In genomic region chr1:56833307-56833706, GRCm38 (mm10) we compare ENCODE assay signal across 10 mouse cellular contexts.
DNase-seq lines count a peak whose midpoint lies in the region; ATAC-seq lines count a peak whose summit lies in the region.
"Had no signal": no experiment of that assay in that cellular context is flagged by ENCODE, and none has a peak within 500 bp of the region (broad histone marks: within the 10 kb centered on the region; RNA-seq: fewer than 3 reads in every experiment).

No protein-coding gene starts in this region.

- peak overlapping the region; percentile 44; the same call in 1 of the 2 replicates for H3K27ac ChIP-seq in hindbrain, embryonic 16.5 days (ENCODE audit: low read depth, low read length)
- H3K27ac ChIP-seq in midbrain, embryonic 14.5 days (replicated peaks; ENCODE audit: low read depth, low read length), result peak overlapping the region; percentile 66
- H3K27ac ChIP-seq in heart, embryonic 12.5 days (ENCODE audit: poor library complexity, severe bottlenecking), result no peak overlapping the region
- no peak overlapping the region for H3K27ac ChIP-seq in heart, embryonic 10.5 days
- H3K27ac ChIP-seq: limb, embryonic 15.5 days had no signal

- H3K27me3 ChIP-seq in hindbrain, embryonic 16.5 days (replicated peaks; ENCODE audit: control insufficient read depth, insufficient read depth, low read length), result no peaks in the 10 kb centered on the region
- no peaks in the 10 kb centered on the region for H3K27me3 ChIP-seq in midbrain, embryonic 14.5 days (ENCODE audit: control insufficient read depth, insufficient read depth, low read length)
- H3K27me3 ChIP-seq in heart, embryonic 12.5 days (replicated peaks), result no peaks in the 10 kb centered on the region
- H3K27me3 ChIP-seq in heart, embryonic 10.5 days (ENCODE audit: insufficient read depth, poor library complexity, severe bottlenecking), result no peaks in the 10 kb centered on the region
- H3K27me3 ChIP-seq: limb, embryonic 15.5 days had no signal

- DNase-seq in B cell, adult 2 months, result peak; percentile 40 to 42
- peak; percentile 26 for DNase-seq in embryo, embryonic 11.5 days (ENCODE audit: low read depth, low spot score)
- DNase-seq in midbrain, embryonic 14.5 days, result peak; percentile 80
- no peak for DNase-seq in frontal cortex, postnatal 36 days (ENCODE audit: low spot score in 2 of 2)
- DNase-seq in left cerebral cortex, postnatal 14 days (ENCODE audit: low spot score in 2 of 2), result no peak
- no peak for DNase-seq in heart, embryonic 10.5 days (ENCODE audit: low spot score)

- peak overlapping the region; percentile 27; the same call in 1 of the 2 replicates for H3K4me2 ChIP-seq in hindbrain, embryonic 16.5 days (ENCODE audit: low read length)
- peak overlapping the region; percentile 37 for H3K4me2 ChIP-seq in midbrain, embryonic 14.5 days (ENCODE audit: low read length)
- H3K4me2 ChIP-seq in heart, embryonic 12.5 days, result no peak overlapping the region
- H3K4me2 ChIP-seq: limb, embryonic 15.5 days had no signal

- peaks cover 14% of the 10 kb centered on the region; the same call in 1 of the 2 replicates for H3K4me1 ChIP-seq in hindbrain, embryonic 16.5 days (ENCODE audit: control insufficient read depth, insufficient read depth, low read depth, low read length)
- H3K4me1 ChIP-seq in midbrain, embryonic 14.5 days (ENCODE audit: control insufficient read depth, insufficient read depth, low read length), result peaks cover 28% of the 10 kb centered on the region
- H3K4me1 ChIP-seq in heart, embryonic 12.5 days (replicated peaks), result no peaks in the 10 kb centered on the region
- H3K4me1 ChIP-seq in heart, embryonic 10.5 days, result no peaks in the 10 kb centered on the region

- intact Hi-C loops in left cerebral cortex, postnatal 14 days (cut with DNase I), result no loop called here

- peak; percentile 87 for ATAC-seq in hindbrain, embryonic 16.5 days
- ATAC-seq in midbrain, embryonic 14.5 days (ENCODE audit: low FRiP score, low TSS enrichment), result peak; percentile 82
- ATAC-seq in heart, embryonic 12.5 days (ENCODE audit: insufficient number of reproducible peaks, low FRiP score), result no peak

- H3K9ac ChIP-seq in hindbrain, embryonic 16.5 days (ENCODE audit: low read depth, low read length), result no peak overlapping the region
- no peak overlapping the region; the same call in 1 of the 2 replicates for H3K9ac ChIP-seq in midbrain, embryonic 14.5 days (replicated peaks; ENCODE audit: low read length)
- no peak overlapping the region for H3K9ac ChIP-seq in heart, embryonic 12.5 days
- H3K9ac ChIP-seq: limb, embryonic 15.5 days had no signal

- 5% methylated on average over 6 of the region's 6 CpGs for WGBS in hindbrain, embryonic 16.5 days
- under 1% methylated on average over 6 of the region's 6 CpGs for WGBS in midbrain, embryonic 14.5 days
- WGBS in heart, embryonic 12.5 days, result 69% methylated on average over 6 of the region's 6 CpGs
- 77% methylated on average over 6 of the region's 6 CpGs for WGBS in heart, embryonic 10.5 days

- H3K36me3 ChIP-seq in hindbrain, embryonic 16.5 days (ENCODE audit: control insufficient read depth, insufficient read depth, low read length), result no peaks in the 10 kb centered on the region
- H3K36me3 ChIP-seq in midbrain, embryonic 14.5 days (ENCODE audit: control insufficient read depth, insufficient read depth, low read length), result no peaks in the 10 kb centered on the region
- no peaks in the 10 kb centered on the region for H3K36me3 ChIP-seq in heart, embryonic 12.5 days
- no peaks in the 10 kb centered on the region for H3K36me3 ChIP-seq in heart, embryonic 10.5 days
- H3K36me3 ChIP-seq: limb, embryonic 15.5 days had no signal

- H3K4me3 ChIP-seq in hindbrain, embryonic 16.5 days (ENCODE audit: low read length), result no peak overlapping the region
- H3K4me3 ChIP-seq in midbrain, embryonic 14.5 days (replicated peaks; ENCODE audit: low read depth, low read length), result no peak overlapping the region
- no peak overlapping the region for H3K4me3 ChIP-seq in heart, embryonic 12.5 days
- H3K4me3 ChIP-seq in heart, embryonic 10.5 days, result no peak overlapping the region
- H3K4me3 ChIP-seq: limb, embryonic 15.5 days; myocyte had no signal

- H3K9me3 ChIP-seq in hindbrain, embryonic 16.5 days (ENCODE audit: control insufficient read depth, low read length), result no peaks in the 10 kb centered on the region
- H3K9me3 ChIP-seq in midbrain, embryonic 14.5 days (ENCODE audit: control insufficient read depth, low read length), result no peaks in the 10 kb centered on the region
- no peaks in the 10 kb centered on the region for H3K9me3 ChIP-seq in heart, embryonic 12.5 days (replicated peaks)
- H3K9me3 ChIP-seq in heart, embryonic 10.5 days, result no peaks in the 10 kb centered on the region
- H3K9me3 ChIP-seq: limb, embryonic 15.5 days had no signal

Comparison
In these comparisons a context has a peak if more than half of its experiments do, and no peak if none do; other contexts are left out.
1. DNase-seq: peak in B cell, adult 2 months (2 of 2), embryo, embryonic 11.5 days (single experiment) and midbrain, embryonic 14.5 days (single experiment); none in frontal cortex, postnatal 36 days (0 of 2), left cerebral cortex, postnatal 14 days (0 of 2) and heart, embryonic 10.5 days (single experiment).
2. H3K27ac ChIP-seq: peak in hindbrain, embryonic 16.5 days (single experiment) and midbrain, embryonic 14.5 days (single experiment); none in heart, embryonic 12.5 days (single experiment) and heart, embryonic 10.5 days (single experiment).